Mouse (Mus musculus) Patski (cell line): ENCODE results near the gene Pcnp. TPM values are rescaled to one million over a fixed set of nuclear protein-coding genes. Genes with fewer than 3 reads are reported as not detected.

Source experiments
- ATAC-seq: fragments of 100-300 bp; one replicate; pipeline ENCODE4 v1.8.0; 2021
- CTCF ChIA-PET: fragments of 350-600 bp; sonication (Branson Sonifier 250); formaldehyde crosslinking; loops from one replicate; lab custom pipeline; 2022; ENCODE audit warnings: inconsistent platforms; lab: Charles Lee
- POLR2A ChIA-PET: fragments of 350-600 bp; sonication (Branson Sonifier 250); formaldehyde crosslinking; loops from one replicate; lab custom pipeline; 2022; ENCODE audit warnings: antibody characterized with exemption, inconsistent platforms; lab: Charles Lee
- DNase-seq: peaks from one replicate; pipeline ENCODE4 v3.0.0-alpha.2; 2011; ENCODE audit warnings: low read depth, low spot score
- H3K27me3 ChIP-seq: fragments of 371-371 bp; one replicate; pipeline ENCODE4 v1.5.1; 2021
- CTCF ChIP-seq: fragments of 100-300 bp; IDR thresholded peaks from one replicate; pipeline ENCODE4 v1.5.1; 2021
- in situ Hi-C: fragments of 300-500 bp; cut with MboI; formaldehyde crosslinking; loops from 3 replicates; pipeline ENCODE4 v1.11.1; 2018; ENCODE audit warnings: low pct_unique_long_range_greater_than_20kb, mixed read lengths
- polyA plus RNA-seq: library from polyadenylated mRNA; unstranded; gene quantifications from one replicate; pipeline ENCODE4 v1.2.3, GENCODE M21; 2021

Pcnp gene
- polyA plus RNA-seq, 1 experiment from 2014 or later: 96.6 TPM

- no peak for DNase-seq
- ChIA-PET POLR2A (no interaction called here), CTCF (no interaction called here)
- no peaks in the 10 kb centered on the region for H3K27me3 ChIP-seq
- no peak for TF ChIP-seq CTCF
- in situ Hi-C loops: no loop called here
- peak; percentile 97 for ATAC-seq
Measured at GRCm38 (mm10) chr16:56037138-56038010, 7.8 kb upstream of the Pcnp start, which contains the start of gene Trmt10c. Trmt10c (minus strand) TSS chr16:56037819.

GRCm38 (mm10) chr16:56036501-56036900 lies 7.0 kb upstream of the Pcnp start:
- TF ChIP-seq CTCF: no peak
- H3K27me3 ChIP-seq: no peaks in the 10 kb centered on the region
- ChIA-PET POLR2A (no interaction called here), CTCF (interaction anchor here (0.9 to 1.4 kb wide), 2 partner anchors 28 to 72 kb away, joined by 3 to 5 read pairs; no protein-coding TSS in a partner anchor)
- in situ Hi-C loops: no loop called here
- no peak for DNase-seq
- ATAC-seq: no peak

GRCm38 (mm10) chr16:56034566-56034965 lies 5.0 kb upstream of the Pcnp start:
- ChIA-PET CTCF (interaction anchor here (1.0 kb wide), 1 partner anchor 70 kb away, joined by 3 read pairs; no protein-coding TSS in a partner anchor), POLR2A (no interaction called here)
- no peaks in the 10 kb centered on the region for H3K27me3 ChIP-seq
- in situ Hi-C loops: no loop called here
- DNase-seq: no peak
- ATAC-seq: no peak
- no peak for TF ChIP-seq CTCF

- peak; percentile 72 for ATAC-seq
- DNase-seq: no peak
- POLR2A ChIA-PET: interaction anchor here (0.6 to 1.3 kb wide), 4 partner anchors 10 to 125 kb away, joined by 3 to 4 read pairs (median 3); no protein-coding TSS in a partner anchor
- CTCF ChIA-PET: interaction anchor here (1.0 to 1.5 kb wide), 3 partner anchors 9 to 103 kb away, joined by 3 to 4 read pairs (median 4); no protein-coding TSS in a partner anchor
- no peaks in the 10 kb centered on the region for H3K27me3 ChIP-seq
- TF ChIP-seq CTCF: no peak
- in situ Hi-C loops: no loop called here
Measured at GRCm38 (mm10) chr16:56028722-56029551, 602 bp downstream of the Pcnp start.

- ChIA-PET POLR2A (interaction anchor here (1.3 kb wide), 1 partner anchor 53 kb away, joined by 4 read pairs; no protein-coding TSS in a partner anchor), CTCF (interaction anchor here (1.0 to 1.5 kb wide), 3 partner anchors 8 to 103 kb away, joined by 3 to 4 read pairs (median 4); no protein-coding TSS in a partner anchor)
- DNase-seq: no peak
- in situ Hi-C loops: no loop called here
- no peak for TF ChIP-seq CTCF
- H3K27me3 ChIP-seq: no peaks in the 10 kb centered on the region
- no peak for ATAC-seq
Measured at GRCm38 (mm10) chr16:56027854-56028629, 1.5 kb downstream of the Pcnp start.

GRCm38 (mm10) chr16:56019660-56020059 lies 9.9 kb downstream of the Pcnp start:
- DNase-seq (no peak), ATAC-seq (no peak)
- TF ChIP-seq CTCF: no peak
- in situ Hi-C loops: loop anchor here (10.0 kb wide), 1 partner anchor 55 kb away; no protein-coding TSS in a partner anchor
- no peaks in the 10 kb centered on the region for H3K27me3 ChIP-seq
- ChIA-PET CTCF (interaction anchor here (1.3 to 1.5 kb wide), 3 partner anchors 9 to 68 kb away, joined by 3 to 4 read pairs (median 3); partner anchors contain the start of gene Pcnp), POLR2A (interaction anchor here (0.7 to 1.3 kb wide), 2 partner anchors 10 to 11 kb away, joined by 3 read pairs; partner anchors contain the start of gene Pcnp)

GRCm38 (mm10) chr16:56014076-56014475 lies 15.5 kb downstream of the Pcnp start:
- DNase-seq: no peak
- in situ Hi-C loops: loop anchor here (10.0 kb wide), 1 partner anchor 61 kb away; no protein-coding TSS in a partner anchor

GRCm38 (mm10) chr16:56012789-56013743 lies 16.5 kb downstream of the Pcnp start:
- DNase-seq: no peak
- POLR2A ChIA-PET: interaction anchor here (0.6 kb wide), 1 partner anchor 43 kb away, joined by 4 read pairs; no protein-coding TSS in a partner anchor
- in situ Hi-C loops: loop anchor here (10.0 kb wide), 1 partner anchor 62 kb away; no protein-coding TSS in a partner anchor
- H3K27me3 ChIP-seq: no peaks in the 10 kb centered on the region
- ATAC-seq: no peak
- TF ChIP-seq CTCF: peak; percentile 33
- CTCF ChIA-PET: interaction anchor here (1.5 to 1.6 kb wide), 2 partner anchors 8 to 12 kb away, joined by 3 to 5 read pairs; no protein-coding TSS in a partner anchor

More at GRCm38 (mm10) chr16:56014076-56014475, 15.5 kb downstream of the Pcnp start:
- no peaks in the 10 kb centered on the region for H3K27me3 ChIP-seq
- ChIA-PET POLR2A (no interaction called here), CTCF (interaction anchor here (1.5 to 1.6 kb wide), 2 partner anchors 9 to 11 kb away, joined by 3 to 5 read pairs; no protein-coding TSS in a partner anchor)
- TF ChIP-seq CTCF: no peak
- no peak for ATAC-seq
